Mouse (Mus musculus) C2C12 (cell line): ENCODE results near the gene Gm11273. TPM values are rescaled to one million over a fixed set of nuclear protein-coding genes. Genes with fewer than 3 reads are reported as not detected.
"Not testable (repeated sequence)": the region's sequence is repeated elsewhere in the genome, so short reads cannot be mapped to it uniquely, and the experiment has no call there.

Experiments used
- H3K27me3 ChIP-seq: one replicate; pipeline ENCODE4 v1.6.1; 2011; ENCODE audit not compliant: control insufficient read depth, insufficient read depth, insufficient read length
- H3K36me3 ChIP-seq: one replicate; pipeline ENCODE4 v1.6.1; 2011; ENCODE audit not compliant: control insufficient read depth, insufficient read depth
- H3K4me3 ChIP-seq: one replicate; pipeline ENCODE4 v1.5.1; 2011; ENCODE audit warnings: mild to moderate bottlenecking, control low read depth; ENCODE audit not compliant: poor library complexity, insufficient read depth, severe bottlenecking
- H3K79me2 ChIP-seq: one replicate; pipeline ENCODE4 v1.6.1; 2011; ENCODE audit not compliant: control insufficient read depth, insufficient read depth
- H3K79me3 ChIP-seq: one replicate; pipeline ENCODE4 v1.6.1; 2011; ENCODE audit warnings: low read depth, control low read depth
- H3ac ChIP-seq: one replicate; pipeline ENCODE3; 2011; ENCODE audit warnings: low read depth; ENCODE audit not compliant: control insufficient read depth, insufficient read length
- CEBPB ChIP-seq: IDR thresholded peaks from one replicate; pipeline ENCODE4 v1.6.1; 2011; ENCODE audit warnings: low read depth, mild to moderate bottlenecking, control low read depth, moderate library complexity
- CTCF ChIP-seq: IDR thresholded peaks from one replicate; pipeline ENCODE4 v1.5.1; 2011; ENCODE audit not compliant: control insufficient read depth, insufficient read depth, insufficient read length
- FOSL1 ChIP-seq: IDR thresholded peaks from one replicate; pipeline ENCODE4 v1.8.0; 2011; ENCODE audit warnings: mild to moderate bottlenecking, low read length; ENCODE audit not compliant: poor library complexity, insufficient read depth, severe bottlenecking
- MAX ChIP-seq: IDR thresholded peaks from one replicate; pipeline ENCODE4 v1.6.1; 2011; ENCODE audit warnings: mild to moderate bottlenecking, control low read depth
- MYOD1 ChIP-seq: IDR thresholded peaks from one replicate; pipeline ENCODE4 v1.6.1; 2011; ENCODE audit warnings: low read depth; ENCODE audit not compliant: control insufficient read depth, insufficient read length
- MYOG ChIP-seq: IDR thresholded peaks from one replicate; pipeline ENCODE4 v1.6.1; 2011; ENCODE audit not compliant: control insufficient read depth, insufficient read length; ENCODE audit errors: extremely low read depth
- USF1 ChIP-seq: IDR thresholded peaks from one replicate; pipeline ENCODE4 v1.6.1; 2011; ENCODE audit warnings: low read depth, mild to moderate bottlenecking, control low read depth, moderate library complexity
- polyA plus RNA-seq: library from polyadenylated mRNA; unstranded; fragments of >200 nt; fragmentation: generic; extraction: Trizol; gene quantifications from one replicate; pipeline ENCODE4 v1.2.1, GENCODE M21; 2012; ENCODE audit warnings: missing spikeins

Gm11273 gene
- polyA plus RNA-seq, 1 experiment = 22.1 TPM

- Histone ChIP-seq H3K36me3 (no peaks in the 10 kb centered on the region), H3ac (no peak overlapping the region), H3K27me3 (peaks cover 6% of the 10 kb centered on the region), H3K79me3 (no peaks in the 10 kb centered on the region), H3K4me3 (no peak overlapping the region), H3K79me2 (no peaks in the 10 kb centered on the region)
- TF ChIP-seq USF1 (no peak), CTCF (no peak), MYOG (no peak), FOSL1 (no peak), CEBPB (no peak), MYOD1 (no peak), MAX (no peak)
Observed at GRCm38 (mm10) chr13:21472427-21472826, 28.8 kb downstream of the Gm11273 start.

GRCm38 (mm10) chr13:21469097-21469496 is 32.1 kb downstream of the Gm11273 start:
- peaks cover 6% of the 10 kb centered on the region for H3K27me3 ChIP-seq
- H3ac ChIP-seq = no peak overlapping the region
- H3K79me2 ChIP-seq = no peaks in the 10 kb centered on the region
- no peaks in the 10 kb centered on the region for H3K36me3 ChIP-seq
- no peaks in the 10 kb centered on the region for H3K79me3 ChIP-seq
- H3K4me3 ChIP-seq = no peak overlapping the region
- no peak for TF ChIP-seq CTCF
- TF ChIP-seq FOSL1 = no peak
- TF ChIP-seq USF1 = no peak
- no peak for TF ChIP-seq MYOD1
- no peak for TF ChIP-seq MYOG
- no peak for TF ChIP-seq CEBPB
- TF ChIP-seq MAX = no peak

GRCm38 (mm10) chr13:21468061-21469019 is 32.9 kb downstream of the Gm11273 start, which contains the start of gene Nkapl:
Gene Nkapl, minus strand, starts transcription at chr13:21468509.
- peaks cover 6% of the 10 kb centered on the region for H3K27me3 ChIP-seq
- H3K4me3 ChIP-seq = no peak within 1 kb of the TSS
- no peaks in the 10 kb centered on the region for H3K36me3 ChIP-seq
- no peaks in the 10 kb centered on the region for H3K79me3 ChIP-seq
- no peak within 1 kb of the TSS for H3ac ChIP-seq
- TF ChIP-seq CEBPB = no peak
- TF ChIP-seq MYOG = no peak
- no peak for TF ChIP-seq FOSL1
- no peak for TF ChIP-seq MAX
- H3K79me2 ChIP-seq = no peaks in the 10 kb centered on the region

- no peaks in the 10 kb centered on the region for H3K36me3 ChIP-seq
- H3K4me3 ChIP-seq = no peak overlapping the region
- no peaks in the 10 kb centered on the region for H3K79me3 ChIP-seq
- H3ac ChIP-seq = no peak overlapping the region
- peaks cover 6% of the 10 kb centered on the region for H3K27me3 ChIP-seq
- no peaks in the 10 kb centered on the region for H3K79me2 ChIP-seq
- TF ChIP-seq MYOD1 (no peak), MAX (no peak), MYOG (no peak), CEBPB (no peak), CTCF (no peak), USF1 (no peak), FOSL1 (no peak)
Observed at GRCm38 (mm10) chr13:21467336-21467735, 33.9 kb downstream of the Gm11273 start.

DNA sequence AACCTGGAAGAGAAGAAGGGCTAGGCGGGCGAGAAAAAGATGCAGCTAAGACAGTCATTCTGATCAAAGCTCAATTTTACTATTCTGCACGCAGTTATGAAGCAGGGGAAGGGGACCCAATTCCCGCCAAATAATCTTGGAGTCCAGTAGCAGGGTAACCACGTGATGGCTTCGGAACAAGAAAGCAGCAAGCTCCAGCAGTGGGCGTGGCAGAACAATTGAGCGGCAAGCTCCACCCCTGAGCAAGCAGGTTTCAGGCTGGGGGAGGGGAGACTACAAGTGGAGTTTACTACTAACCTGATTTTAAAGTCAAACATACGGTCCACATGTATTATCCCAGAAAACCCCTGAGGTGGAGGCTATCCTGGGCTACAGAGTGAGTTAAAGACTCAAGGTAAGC is 38.7 kb downstream of the Gm11273 start:
- not testable (repeated sequence) for H3K79me3 ChIP-seq, H3ac ChIP-seq, H3K4me3 ChIP-seq, H3K27me3 ChIP-seq, H3K36me3 ChIP-seq, H3K79me2 ChIP-seq

- Histone ChIP-seq H3K27me3 (no peaks in the 10 kb centered on the region), H3ac (no peak overlapping the region), H3K36me3 (no peaks in the 10 kb centered on the region), H3K4me3 (no peak overlapping the region), H3K79me3 (peaks cover 17% of the 10 kb centered on the region), H3K79me2 (peaks cover 22% of the 10 kb centered on the region)
- no peak for TF ChIP-seq CTCF
- no peak for TF ChIP-seq MYOD1
- TF ChIP-seq USF1 = no peak
- no peak for TF ChIP-seq CEBPB
- TF ChIP-seq MAX = no peak
- TF ChIP-seq MYOG = no peak
- no peak for TF ChIP-seq FOSL1
Observed at GRCm38 (mm10) chr13:21456347-21456746, 44.9 kb downstream of the Gm11273 start.
